Mouse (Mus musculus) liver, postnatal 0 days (tissue): ENCODE results near the gene Tm2d3. TPM values are rescaled to one million over a fixed set of nuclear protein-coding genes. Genes with fewer than 3 reads are reported as not detected.

Source experiments
- ATAC-seq: fragments of 200-750 bp; cut with Nextera tagmentation; 2 replicates; pipeline ENCODE4 v1.8.0; 2017; ENCODE audit warnings: mild to moderate bottlenecking, moderate library complexity
- DNase-seq: peaks from one replicate; pipeline ENCODE4 v3.0.0-alpha.2; 2016
- H3K27ac ChIP-seq: fragments of 300-500 bp; sonication (generic); 2 replicates; pipeline ENCODE4 v1.5.1; 2014; ENCODE audit warnings: antibody characterized with exemption, moderate library complexity, mild to moderate bottlenecking, low read depth
- H3K27me3 ChIP-seq: fragments of 300-500 bp; sonication (generic); 2 replicates; pipeline ENCODE4 v1.6.1; 2014; ENCODE audit warnings: low read length, control low read depth, mixed read lengths; ENCODE audit not compliant: insufficient read depth
- H3K36me3 ChIP-seq: fragments of 300-500 bp; sonication (generic); replicated peaks from 2 replicates; pipeline ENCODE4 v1.6.1; 2014; ENCODE audit warnings: mild to moderate bottlenecking, control low read depth, low read length, moderate library complexity, mixed read lengths; ENCODE audit not compliant: insufficient read depth
- H3K4me1 ChIP-seq: fragments of 300-500 bp; sonication (generic); 2 replicates; pipeline ENCODE4 v1.6.1; 2014; ENCODE audit warnings: antibody characterized with exemption, mild to moderate bottlenecking, control low read depth; ENCODE audit not compliant: insufficient read depth
- H3K4me2 ChIP-seq: fragments of 300-500 bp; sonication (generic); 2 replicates; pipeline ENCODE4 v1.6.1; 2014; ENCODE audit warnings: low read depth, mild to moderate bottlenecking, low read length, moderate library complexity, mixed read lengths
- H3K4me3 ChIP-seq: fragments of 300-500 bp; sonication (generic); 2 replicates; pipeline ENCODE4 v1.5.1; 2014; ENCODE audit warnings: low read depth, low read length
- H3K9ac ChIP-seq: fragments of 300-500 bp; sonication (generic); replicated peaks from 2 replicates; pipeline ENCODE4 v1.6.1; 2014; ENCODE audit warnings: mild to moderate bottlenecking, moderate library complexity
- H3K9me3 ChIP-seq: fragments of 300-500 bp; sonication (generic); 2 replicates; pipeline ENCODE4 v1.6.1; 2016; ENCODE audit warnings: mild to moderate bottlenecking, control low read depth, low read length, mixed read lengths
- CTCF ChIP-seq: sonication (generic); IDR thresholded peaks from 2 replicates; pipeline ENCODE4 v1.5.1; 2016; ENCODE audit warnings: antibody characterized with exemption, low read depth
- EP300 ChIP-seq: IDR thresholded peaks from 2 replicates; pipeline ENCODE4 v1.6.1; 2016; ENCODE audit warnings: antibody characterized with exemption, low read depth, mild to moderate bottlenecking
- WGBS: fragments of 180-500 bp; shearing (Covaris S2); extraction: QIAGEN DNeasy Blood & Tissue Kit; methylation state at CpG from one replicate; pipeline ENCODE4 v1.1.7; 2014; ENCODE audit not compliant: insufficient replicate concordance; 5-methylcytosine and 5-hydroxymethylcytosine counted together
- polyA plus RNA-seq: library from polyadenylated mRNA; unstranded; fragments of >200 nt; fragmentation: Nextera tagmentation; extraction: Ambion mirVana; gene quantifications from 2 replicates; pipeline ENCODE4 v1.2.1, GENCODE M21; 2015

Gene Tm2d3
- polyA plus RNA-seq, 1 experiment from 2014 or later: 42.8 TPM

GRCm38 (mm10) chr7:65681166-65681565 lies 9.8 kb upstream of the Tm2d3 start:
- Histone ChIP-seq H3K4me3 (no peak overlapping the region), H3K36me3 (peaks cover 3% of the 10 kb centered on the region), H3K9ac (no peak overlapping the region), H3K27me3 (no peaks in the 10 kb centered on the region), H3K4me1 (no peaks in the 10 kb centered on the region), H3K27ac (no peak overlapping the region), H3K9me3 (no peaks in the 10 kb centered on the region), H3K4me2 (no peak overlapping the region)
- ATAC-seq (no peak), DNase-seq (no peak)
- no peak for TF ChIP-seq CTCF
- no peak for TF ChIP-seq EP300
- WGBS: 68% methylated on average over 5 of the region's 5 CpGs

- 77% methylated on average over 7 of the region's 7 CpGs for WGBS
- H3K27me3 ChIP-seq: no peaks in the 10 kb centered on the region
- no peaks in the 10 kb centered on the region for H3K4me1 ChIP-seq
- ATAC-seq: no peak
- H3K27ac ChIP-seq: no peak overlapping the region
- H3K9me3 ChIP-seq: no peaks in the 10 kb centered on the region
- DNase-seq: no peak
- no peak for TF ChIP-seq CTCF
- TF ChIP-seq EP300: no peak
- H3K4me3 ChIP-seq: no peak overlapping the region
- H3K4me2 ChIP-seq: no peak overlapping the region
- H3K36me3 ChIP-seq: peaks cover 11% of the 10 kb centered on the region
- no peak overlapping the region for H3K9ac ChIP-seq
Measured at GRCm38 (mm10) chr7:65684256-65684835, 6.6 kb upstream of the Tm2d3 start.

GRCm38 (mm10) chr7:65686664-65687063 lies 4.3 kb upstream of the Tm2d3 start:
- no peak for TF ChIP-seq CTCF
- TF ChIP-seq EP300: no peak
- H3K36me3 ChIP-seq: peaks cover 13% of the 10 kb centered on the region
- WGBS: 88% methylated on average over 9 of the region's 9 CpGs
- H3K27me3 ChIP-seq: no peaks in the 10 kb centered on the region
- H3K9me3 ChIP-seq: no peaks in the 10 kb centered on the region
- DNase-seq (no peak), ATAC-seq (no peak)
- H3K9ac ChIP-seq: no peak overlapping the region
- H3K4me2 ChIP-seq: no peak overlapping the region
- H3K4me3 ChIP-seq: no peak overlapping the region
- no peak overlapping the region for H3K27ac ChIP-seq
- H3K4me1 ChIP-seq: no peaks in the 10 kb centered on the region

- no peak overlapping the region for H3K4me3 ChIP-seq
- peaks cover 16% of the 10 kb centered on the region for H3K36me3 ChIP-seq
- H3K9me3 ChIP-seq: no peaks in the 10 kb centered on the region
- ATAC-seq (no peak), DNase-seq (no peak)
- no peak for TF ChIP-seq CTCF
- TF ChIP-seq EP300: no peak
- H3K4me1 ChIP-seq: peaks cover 16% of the 10 kb centered on the region
- no peak overlapping the region for H3K9ac ChIP-seq
- 86% methylated on average over 8 of the region's 8 CpGs for WGBS
- H3K27ac ChIP-seq: no peak overlapping the region
- no peaks in the 10 kb centered on the region for H3K27me3 ChIP-seq
- H3K4me2 ChIP-seq: no peak overlapping the region
Measured at GRCm38 (mm10) chr7:65691929-65692605, 1.1 kb downstream of the Tm2d3 start.

- ATAC-seq (peak; percentile 44), DNase-seq (no peak)
- TF ChIP-seq CTCF (no peak), EP300 (no peak)
- Histone ChIP-seq H3K27ac (no peak overlapping the region), H3K4me3 (peak overlapping the region; percentile 84), H3K4me1 (peaks cover 16% of the 10 kb centered on the region), H3K36me3 (peaks cover 20% of the 10 kb centered on the region), H3K9me3 (no peaks in the 10 kb centered on the region), H3K4me2 (peak overlapping the region; percentile 76), H3K9ac (peak overlapping the region; percentile 82), H3K27me3 (no peaks in the 10 kb centered on the region)
- WGBS: 4% methylated on average over 10 of the region's 10 CpGs
Measured at GRCm38 (mm10) chr7:65692883-65693282, 1.9 kb downstream of the Tm2d3 start.

GRCm38 (mm10) chr7:65693301-65693821 lies 2.4 kb downstream of the Tm2d3 start:
- H3K27me3 ChIP-seq: no peaks in the 10 kb centered on the region
- peak; percentile 91 for DNase-seq
- peaks cover 21% of the 10 kb centered on the region for H3K36me3 ChIP-seq
- no peaks in the 10 kb centered on the region for H3K9me3 ChIP-seq
- no peak for TF ChIP-seq CTCF
- no peak for TF ChIP-seq EP300
- peak overlapping the region; percentile 68 for H3K27ac ChIP-seq
- peak overlapping the region; percentile 84 for H3K4me3 ChIP-seq
- WGBS: under 1% methylated on average over 48 of the region's 52 CpGs
- peaks cover 16% of the 10 kb centered on the region for H3K4me1 ChIP-seq
- H3K9ac ChIP-seq: peak overlapping the region; percentile 82
- ATAC-seq: peak; percentile 96
- peak overlapping the region; percentile 76 for H3K4me2 ChIP-seq
